Mouse (Mus musculus): ENCODE data around the gene Necap2. TPM values are rescaled to one million over a fixed set of nuclear protein-coding genes. Genes with fewer than 3 reads are reported as not detected.

The Necap2 gene
- polyA plus RNA-seq, 1 experiment: 27.3 TPM

DNA sequence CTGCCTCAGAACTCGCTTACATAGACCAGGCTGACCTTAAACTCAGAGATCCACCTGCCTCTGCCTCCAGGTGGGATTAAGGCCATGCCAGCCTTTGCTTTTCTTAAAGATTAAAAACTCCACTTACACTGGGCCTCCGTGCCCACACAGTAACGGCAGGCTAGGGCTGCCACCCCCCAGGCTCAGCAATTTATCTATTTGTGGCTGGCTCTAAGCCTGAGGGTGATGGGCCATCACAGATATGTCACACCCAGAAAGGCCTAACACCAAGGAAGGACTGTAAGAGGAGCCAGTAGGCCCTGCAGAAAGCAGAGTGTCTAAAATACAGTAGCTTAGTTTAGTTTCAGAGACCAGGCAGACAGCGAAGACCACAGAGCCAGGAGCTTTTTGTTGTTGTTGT lies 4.0 kb downstream of the Necap2 start:
- TF ChIP-seq POLR2A (IDR thresholded peaks at IDR 0.05; ENCODE audit: control insufficient read depth, low read depth, low read length): no peak
- TF ChIP-seq CTCF (IDR thresholded peaks at IDR 0.05; ENCODE audit: control insufficient read depth, insufficient read depth, insufficient replicate concordance, low read depth, low read length): no peak
- no peaks in the 10 kb centered on the region; the same call in none of the 2 replicates for H3K36me3 ChIP-seq (ENCODE audit: control insufficient read depth, insufficient read depth, low read length)
- peaks cover 16% of the 10 kb centered on the region for H3K4me1 ChIP-seq (ENCODE audit: control insufficient read depth, insufficient read depth, low read length)
- H3K27me3 ChIP-seq (ENCODE audit: control insufficient read depth, insufficient read depth, low read length): no peaks in the 10 kb centered on the region
- H3K4me3 ChIP-seq (ENCODE audit: control insufficient read depth, low read depth, low read length): no peak overlapping the region
- H3K27ac ChIP-seq (ENCODE audit: control insufficient read depth, insufficient read depth, low read depth, low read length): no peak overlapping the region

DNA sequence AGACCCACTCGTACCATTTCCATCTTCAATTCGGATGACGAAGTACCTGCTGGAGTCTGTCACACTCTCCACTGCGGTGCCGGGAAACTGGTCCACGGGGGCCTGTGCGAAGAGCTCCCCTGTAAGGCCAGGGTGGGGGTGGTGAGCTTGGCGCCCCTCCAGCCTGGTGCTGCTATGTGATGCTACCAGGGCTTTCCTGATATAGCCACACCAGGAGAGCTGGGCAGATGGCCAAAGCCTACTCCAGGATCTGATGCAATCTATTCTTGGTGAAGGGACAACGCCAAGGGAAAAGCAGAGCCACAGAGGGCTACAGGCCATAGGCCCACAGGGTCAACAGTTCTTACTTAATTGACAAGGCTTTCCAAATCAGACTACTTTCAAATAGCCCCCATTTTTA lies 4.5 kb downstream of the Necap2 start:
- no peak for TF ChIP-seq POLR2A (IDR thresholded peaks at IDR 0.05; ENCODE audit: control insufficient read depth, low read depth, low read length)
- Histone ChIP-seq H3K4me3 (ENCODE audit: control insufficient read depth, low read depth, low read length) (no peak overlapping the region), H3K27ac (ENCODE audit: control insufficient read depth, insufficient read depth, low read depth, low read length) (no peak overlapping the region), H3K36me3 (ENCODE audit: control insufficient read depth, insufficient read depth, low read length) (no peaks in the 10 kb centered on the region; the same call in none of the 2 replicates), H3K27me3 (ENCODE audit: control insufficient read depth, insufficient read depth, low read length) (no peaks in the 10 kb centered on the region), H3K4me1 (ENCODE audit: control insufficient read depth, insufficient read depth, low read length) (peaks cover 16% of the 10 kb centered on the region)

DNA sequence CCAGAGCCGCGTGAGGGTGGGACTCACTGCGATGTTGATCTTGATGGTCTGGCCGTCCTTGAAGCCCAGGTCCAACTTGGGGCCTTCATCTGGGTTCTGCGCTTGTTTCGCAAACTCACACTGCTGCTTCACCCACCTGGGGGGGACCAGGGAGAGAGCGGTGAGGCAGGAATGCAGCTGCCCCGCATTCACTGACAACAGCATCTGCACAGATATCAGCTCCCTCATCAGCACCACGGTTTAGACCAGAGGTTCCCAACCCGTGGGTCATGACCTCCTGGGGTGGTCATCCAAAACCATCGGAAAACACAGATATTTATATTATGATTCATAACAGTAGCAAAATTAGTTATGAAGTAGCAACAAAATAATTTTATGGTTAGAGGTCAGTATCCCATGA lies 5.7 kb downstream of the Necap2 start:
- H3K4me3 ChIP-seq (ENCODE audit: control insufficient read depth, low read depth, low read length): no peak overlapping the region
- no peak overlapping the region for H3K27ac ChIP-seq (ENCODE audit: control insufficient read depth, insufficient read depth, low read depth, low read length)
- TF ChIP-seq CTCF (IDR thresholded peaks at IDR 0.05; ENCODE audit: control insufficient read depth, insufficient read depth, insufficient replicate concordance, low read depth, low read length) (no peak), POLR2A (IDR thresholded peaks at IDR 0.05; ENCODE audit: control insufficient read depth, low read depth, low read length) (no peak)
- no peaks in the 10 kb centered on the region for H3K27me3 ChIP-seq (ENCODE audit: control insufficient read depth, insufficient read depth, low read length)
- H3K4me1 ChIP-seq (ENCODE audit: control insufficient read depth, insufficient read depth, low read length): peaks cover 13% of the 10 kb centered on the region
- H3K36me3 ChIP-seq (ENCODE audit: control insufficient read depth, insufficient read depth, low read length): no peaks in the 10 kb centered on the region; the same call in none of the 2 replicates

DNA sequence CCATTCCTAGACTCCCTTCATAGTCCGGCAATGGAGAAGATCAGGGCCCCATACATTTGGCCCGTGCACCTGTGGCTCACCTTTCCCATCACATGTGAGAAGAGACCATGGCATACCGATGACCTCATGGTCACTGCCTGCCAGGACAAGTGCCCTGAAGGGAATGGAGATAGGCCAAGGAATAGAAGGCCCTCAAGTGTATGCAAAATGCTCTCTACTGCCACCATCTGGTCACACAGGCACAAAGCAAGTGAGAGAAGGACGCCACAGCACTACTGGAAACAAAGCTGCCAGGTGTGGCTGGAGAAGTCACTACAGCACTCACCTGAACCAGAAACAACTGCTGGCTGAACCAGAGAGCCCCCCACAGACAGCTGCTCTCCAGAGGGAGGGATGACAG lies 8.4 kb downstream of the Necap2 start:
- no peak overlapping the region for H3K4me3 ChIP-seq (ENCODE audit: control insufficient read depth, low read depth, low read length)
- H3K27me3 ChIP-seq (ENCODE audit: control insufficient read depth, insufficient read depth, low read length): no peaks in the 10 kb centered on the region
- H3K4me1 ChIP-seq (ENCODE audit: control insufficient read depth, insufficient read depth, low read length): no peaks in the 10 kb centered on the region
- no peaks in the 10 kb centered on the region; the same call in none of the 2 replicates for H3K36me3 ChIP-seq (ENCODE audit: control insufficient read depth, insufficient read depth, low read length)
- no peak for TF ChIP-seq POLR2A (IDR thresholded peaks at IDR 0.05; ENCODE audit: control insufficient read depth, low read depth, low read length)
- TF ChIP-seq CTCF (IDR thresholded peaks at IDR 0.05; ENCODE audit: control insufficient read depth, insufficient read depth, insufficient replicate concordance, low read depth, low read length): peak; percentile 72; the same call in 1 of the 2 replicates
- no peak overlapping the region for H3K27ac ChIP-seq (ENCODE audit: control insufficient read depth, insufficient read depth, low read depth, low read length)

DNA sequence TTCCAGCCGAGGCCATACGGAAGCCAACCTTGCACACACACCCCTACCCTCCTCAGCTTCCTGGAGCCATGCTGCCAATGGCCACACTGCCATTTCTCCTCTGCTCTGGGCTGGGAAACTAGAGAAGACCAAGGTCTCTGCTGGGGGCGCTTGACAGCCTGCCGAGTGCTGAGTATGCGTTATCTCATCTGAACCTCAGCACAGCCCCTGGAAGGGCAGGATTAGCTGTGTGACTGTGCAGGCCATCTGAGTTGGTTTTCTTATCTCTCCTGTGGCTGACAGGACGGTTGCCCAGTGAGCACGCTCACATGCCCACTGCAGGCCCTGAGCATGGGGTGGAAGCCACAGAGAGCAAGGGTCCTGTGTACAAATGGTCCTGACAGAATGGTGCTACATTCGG lies 9.5 kb downstream of the Necap2 start:
- Histone ChIP-seq H3K27me3 (ENCODE audit: control insufficient read depth, insufficient read depth, low read length) (no peaks in the 10 kb centered on the region), H3K4me3 (ENCODE audit: control insufficient read depth, low read depth, low read length) (no peak overlapping the region), H3K27ac (ENCODE audit: control insufficient read depth, insufficient read depth, low read depth, low read length) (no peak overlapping the region), H3K4me1 (ENCODE audit: control insufficient read depth, insufficient read depth, low read length) (no peaks in the 10 kb centered on the region), H3K36me3 (ENCODE audit: control insufficient read depth, insufficient read depth, low read length) (no peaks in the 10 kb centered on the region; the same call in none of the 2 replicates)
- no peak for TF ChIP-seq POLR2A (IDR thresholded peaks at IDR 0.05; ENCODE audit: control insufficient read depth, low read depth, low read length)
- no peak for TF ChIP-seq CTCF (IDR thresholded peaks at IDR 0.05; ENCODE audit: control insufficient read depth, insufficient read depth, insufficient replicate concordance, low read depth, low read length)

DNA sequence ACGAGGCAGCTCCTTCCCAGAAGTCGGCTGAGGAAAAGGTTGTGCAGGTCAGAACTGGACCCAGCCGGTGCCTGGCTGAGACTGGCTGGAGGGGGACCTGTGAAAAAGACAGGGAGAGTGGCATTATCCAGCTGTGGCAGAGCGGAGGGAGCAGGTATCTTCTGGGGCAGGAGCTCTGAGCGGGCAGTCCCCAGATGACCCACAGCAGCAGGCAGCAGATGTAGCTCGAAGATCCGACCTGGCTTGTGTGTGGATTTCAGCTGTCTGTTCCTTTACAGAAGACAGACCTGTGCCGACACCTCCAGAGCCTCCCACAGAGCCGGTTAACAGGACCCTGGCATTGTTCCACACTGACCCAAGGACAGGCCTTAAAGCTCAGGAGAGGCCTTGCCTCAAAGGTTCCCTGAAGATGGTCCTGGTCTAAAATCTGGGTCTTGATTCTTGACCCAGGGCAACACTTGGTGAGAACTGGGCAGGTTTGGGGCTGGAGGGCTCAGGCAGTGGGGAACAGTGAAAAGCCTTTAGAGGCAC lies 10.6 kb downstream of the Necap2 start:
- H3K4me1 ChIP-seq (ENCODE audit: control insufficient read depth, insufficient read depth, low read length): no peaks in the 10 kb centered on the region
- no peaks in the 10 kb centered on the region for H3K27me3 ChIP-seq (ENCODE audit: control insufficient read depth, insufficient read depth, low read length)
- H3K4me3 ChIP-seq (ENCODE audit: control insufficient read depth, low read depth, low read length): no peak overlapping the region
- H3K36me3 ChIP-seq (ENCODE audit: control insufficient read depth, insufficient read depth, low read length): no peaks in the 10 kb centered on the region; the same call in none of the 2 replicates
- TF ChIP-seq POLR2A (IDR thresholded peaks at IDR 0.05; ENCODE audit: control insufficient read depth, low read depth, low read length) (no peak), CTCF (IDR thresholded peaks at IDR 0.05; ENCODE audit: control insufficient read depth, insufficient read depth, insufficient replicate concordance, low read depth, low read length) (no peak)
- H3K27ac ChIP-seq (ENCODE audit: control insufficient read depth, insufficient read depth, low read depth, low read length): no peak overlapping the region

DNA sequence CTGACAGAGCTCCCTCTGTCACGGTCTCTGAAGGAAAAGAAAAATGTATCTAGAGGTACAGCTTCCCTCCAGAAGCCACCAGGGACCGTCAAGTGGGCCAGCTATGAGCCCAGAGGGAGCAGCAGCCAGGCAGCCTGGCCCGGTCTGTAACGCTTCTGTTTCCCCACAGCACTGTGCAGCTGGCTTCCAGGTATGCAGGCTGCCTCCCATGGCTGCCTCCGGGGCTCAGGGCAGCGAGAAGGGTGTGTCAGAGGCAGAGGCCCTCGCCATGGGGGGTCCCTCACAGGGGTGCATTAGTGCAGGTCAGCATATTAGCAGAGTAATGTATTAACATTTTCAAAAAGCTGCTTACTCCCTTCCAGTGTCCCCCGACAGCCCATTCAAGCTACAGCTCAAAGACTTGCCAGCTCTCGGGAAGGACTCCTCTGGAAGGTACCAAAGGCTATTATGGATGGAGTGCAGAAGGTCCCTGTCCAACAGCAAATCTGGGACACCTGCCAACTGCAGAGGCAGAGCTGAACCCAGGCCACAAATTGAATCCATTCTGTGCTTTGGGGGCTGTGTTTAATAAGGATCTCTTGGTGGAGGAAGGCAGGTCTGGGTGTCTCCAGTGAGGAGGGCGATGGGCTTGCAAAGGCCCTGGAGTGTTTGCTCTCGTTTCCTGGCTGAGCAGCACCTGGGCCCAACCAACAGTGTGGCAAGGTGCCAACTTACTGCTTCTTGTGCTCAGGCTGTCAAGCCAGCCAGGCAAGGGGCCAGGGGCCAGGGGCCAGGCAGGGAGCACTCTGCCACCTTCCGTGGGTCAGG lies 11.2 kb downstream of the Necap2 start:
- Histone ChIP-seq H3K27me3 (ENCODE audit: control insufficient read depth, insufficient read depth, low read length) (no peaks in the 10 kb centered on the region), H3K4me1 (ENCODE audit: control insufficient read depth, insufficient read depth, low read length) (no peaks in the 10 kb centered on the region), H3K4me3 (ENCODE audit: control insufficient read depth, low read depth, low read length) (no peak overlapping the region), H3K27ac (ENCODE audit: control insufficient read depth, insufficient read depth, low read depth, low read length) (no peak overlapping the region), H3K36me3 (ENCODE audit: control insufficient read depth, insufficient read depth, low read length) (no peaks in the 10 kb centered on the region; the same call in none of the 2 replicates)
- no peak for TF ChIP-seq POLR2A (IDR thresholded peaks at IDR 0.05; ENCODE audit: control insufficient read depth, low read depth, low read length)
